Mouse (Mus musculus): ENCODE data around the gene Ctf1. TPM values are rescaled to one million over a fixed set of nuclear protein-coding genes. Genes with fewer than 3 reads are reported as not detected.

Ctf1 gene
- polyA plus RNA-seq, 1 experiment from 2014 or later, result 3.4 TPM

DNA sequence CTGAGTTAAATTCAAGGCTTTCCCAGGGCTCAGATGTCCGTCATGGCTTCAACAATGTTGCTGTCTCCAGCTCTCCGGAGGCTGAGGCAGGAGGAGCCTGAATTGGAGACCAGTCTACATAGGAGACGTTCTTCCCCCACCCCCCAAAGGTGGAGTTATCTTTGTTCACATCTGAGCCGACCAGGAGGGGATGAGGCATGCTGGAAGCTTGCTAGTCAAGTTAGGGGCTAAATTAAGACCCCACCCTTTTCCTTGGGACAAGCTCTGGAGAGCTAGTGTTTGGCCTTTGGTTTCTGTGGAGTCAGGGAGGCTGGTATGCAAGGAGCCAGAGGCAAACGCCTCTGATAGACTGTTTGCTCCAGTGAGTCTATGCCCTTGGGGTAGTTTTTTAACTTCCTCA, 40.6 kb downstream of the Ctf1 start:
- H3K36me3 ChIP-seq (ENCODE audit: control insufficient read depth, insufficient read depth, low read length), result peaks cover 55% of the 10 kb centered on the region
- WGBS, result 84% methylated on average over 5 of the region's 5 CpGs
- no peaks in the 10 kb centered on the region for H3K9me3 ChIP-seq (ENCODE audit: control insufficient read depth, low read length)
- peaks cover 4% of the 10 kb centered on the region for H3K4me1 ChIP-seq (ENCODE audit: control insufficient read depth, insufficient read depth, low read depth, low read length)
- ATAC-seq, result no peak
- H3K9ac ChIP-seq (ENCODE audit: low read depth, low read length), result no peak overlapping the region
- no peaks in the 10 kb centered on the region for H3K27me3 ChIP-seq (replicated peaks; ENCODE audit: control insufficient read depth, insufficient read depth, low read length)
- H3K4me2 ChIP-seq (ENCODE audit: low read length), result no peak overlapping the region
- H3K27ac ChIP-seq (ENCODE audit: low read depth, low read length), result no peak overlapping the region
- H3K4me3 ChIP-seq (ENCODE audit: low read length), result no peak overlapping the region

DNA sequence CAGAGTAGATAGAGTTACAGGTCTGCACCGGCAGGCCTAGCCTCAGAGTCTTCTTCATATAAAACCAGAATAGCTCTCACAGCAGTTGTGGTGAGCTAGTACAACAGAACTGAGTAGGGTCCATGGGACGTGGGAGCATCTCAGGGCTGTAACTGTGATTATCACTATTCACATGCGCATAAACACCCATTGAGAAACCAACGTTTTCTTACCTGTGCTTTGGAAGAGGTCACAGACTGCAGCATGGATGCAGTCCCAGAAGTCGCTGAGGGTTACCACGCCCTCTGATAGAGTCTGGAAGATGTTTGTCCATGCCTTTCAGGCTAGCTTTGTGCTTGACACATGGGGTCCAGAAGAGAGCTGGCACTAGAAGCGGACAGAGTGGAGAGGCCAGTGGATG, 41.2 kb downstream of the Ctf1 start:
- H3K4me3 ChIP-seq (ENCODE audit: low read length), result no peak overlapping the region
- H3K4me1 ChIP-seq (ENCODE audit: control insufficient read depth, insufficient read depth, low read depth, low read length), result peaks cover 4% of the 10 kb centered on the region; the same call in 1 of the 2 replicates
- H3K9ac ChIP-seq (ENCODE audit: low read depth, low read length), result no peak overlapping the region
- 87% methylated on average over 7 of the region's 7 CpGs for WGBS
- no peak overlapping the region for H3K4me2 ChIP-seq (ENCODE audit: low read length)
- peaks cover 55% of the 10 kb centered on the region for H3K36me3 ChIP-seq (ENCODE audit: control insufficient read depth, insufficient read depth, low read length)
- H3K27ac ChIP-seq (ENCODE audit: low read depth, low read length), result no peak overlapping the region
- no peaks in the 10 kb centered on the region for H3K27me3 ChIP-seq (replicated peaks; ENCODE audit: control insufficient read depth, insufficient read depth, low read length)
- H3K9me3 ChIP-seq (ENCODE audit: control insufficient read depth, low read length), result no peaks in the 10 kb centered on the region
- no peak for ATAC-seq

DNA sequence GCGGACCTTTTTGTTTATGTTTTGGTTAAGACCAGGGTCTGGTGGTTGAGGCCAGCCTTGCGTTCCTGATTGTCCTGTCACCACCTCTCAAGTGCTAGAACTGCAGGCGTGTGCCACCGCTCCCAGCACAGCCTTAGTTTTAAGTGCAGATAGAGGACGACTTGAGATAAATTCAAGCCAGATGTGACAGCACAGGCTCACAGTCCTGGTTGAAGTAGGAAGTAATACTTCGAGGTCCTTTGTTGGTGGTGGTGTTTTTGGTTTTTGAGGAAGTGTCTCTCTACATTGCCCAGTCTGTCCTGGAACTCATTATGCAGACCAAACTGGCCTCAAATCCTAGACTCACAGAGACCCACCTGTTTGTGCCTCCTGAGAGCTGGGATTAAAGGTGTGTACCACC, 47.2 kb downstream of the Ctf1 start:
- Histone ChIP-seq H3K4me2 (ENCODE audit: low read length) (no peak overlapping the region), H3K9ac (ENCODE audit: low read depth, low read length) (no peak overlapping the region), H3K4me3 (ENCODE audit: low read length) (no peak overlapping the region), H3K27ac (ENCODE audit: low read depth, low read length) (no peak overlapping the region), H3K27me3 (replicated peaks; ENCODE audit: control insufficient read depth, insufficient read depth, low read length) (no peaks in the 10 kb centered on the region), H3K36me3 (ENCODE audit: control insufficient read depth, insufficient read depth, low read length) (peaks cover 25% of the 10 kb centered on the region), H3K4me1 (ENCODE audit: control insufficient read depth, insufficient read depth, low read depth, low read length) (no peaks in the 10 kb centered on the region; the same call in 1 of the 2 replicates), H3K9me3 (ENCODE audit: control insufficient read depth, low read length) (no peaks in the 10 kb centered on the region)
- ATAC-seq, result no peak
- WGBS, result 86% methylated on average over 6 of the region's 6 CpGs

DNA sequence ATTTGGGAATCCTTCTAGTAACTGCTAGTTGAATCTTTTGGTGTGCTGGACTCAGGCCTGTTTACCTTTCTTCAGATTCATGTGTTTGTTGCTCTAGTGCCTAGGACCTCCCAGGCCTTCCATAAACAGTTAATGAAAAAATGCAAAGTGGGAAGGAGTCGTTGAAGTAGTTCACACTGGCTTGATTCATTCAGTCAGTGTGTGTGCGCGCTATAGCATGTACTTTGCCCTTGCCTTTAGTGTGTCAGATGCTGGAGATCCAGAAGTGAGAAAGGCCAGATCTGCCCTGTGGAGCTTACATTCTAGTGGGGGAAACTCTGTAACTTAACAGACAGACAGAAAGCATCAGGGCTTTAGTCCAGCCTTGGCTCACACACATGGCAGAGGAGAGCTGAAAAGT, 47.9 kb downstream of the Ctf1 start:
- no peaks in the 10 kb centered on the region for H3K9me3 ChIP-seq (ENCODE audit: control insufficient read depth, low read length)
- H3K36me3 ChIP-seq (ENCODE audit: control insufficient read depth, insufficient read depth, low read length), result peaks cover 20% of the 10 kb centered on the region
- no peaks in the 10 kb centered on the region for H3K27me3 ChIP-seq (replicated peaks; ENCODE audit: control insufficient read depth, insufficient read depth, low read length)
- no peak overlapping the region for H3K9ac ChIP-seq (ENCODE audit: low read depth, low read length)
- no peak overlapping the region for H3K4me2 ChIP-seq (ENCODE audit: low read length)
- 84% methylated on average over 3 of the region's 3 CpGs for WGBS
- no peak for ATAC-seq
- H3K4me3 ChIP-seq (ENCODE audit: low read length), result no peak overlapping the region
- H3K4me1 ChIP-seq (ENCODE audit: control insufficient read depth, insufficient read depth, low read depth, low read length), result no peaks in the 10 kb centered on the region; the same call in 1 of the 2 replicates
- no peak overlapping the region for H3K27ac ChIP-seq (ENCODE audit: low read depth, low read length)

DNA sequence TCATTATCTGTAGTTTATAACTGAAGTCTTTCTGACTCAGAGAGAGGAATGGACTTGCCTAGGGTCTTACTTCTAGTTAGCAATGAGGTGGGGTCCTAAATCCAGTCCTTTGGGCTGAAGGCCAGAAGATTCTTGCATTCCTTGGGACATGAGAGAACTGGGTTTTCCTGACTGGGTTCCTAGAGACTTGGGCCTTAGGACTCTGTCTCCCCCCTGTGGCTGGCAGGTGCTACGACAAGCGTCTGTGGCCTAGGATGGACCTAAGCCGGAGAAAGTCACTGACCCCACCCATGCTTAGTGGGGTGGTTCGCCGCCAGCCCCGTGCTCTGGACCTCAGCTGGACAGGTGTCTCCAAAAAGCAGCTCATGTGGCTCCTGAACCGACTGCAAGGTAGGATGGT, 48.5 kb downstream of the Ctf1 start:
- Histone ChIP-seq H3K27ac (ENCODE audit: low read depth, low read length) (no peak overlapping the region), H3K4me2 (ENCODE audit: low read length) (no peak overlapping the region), H3K27me3 (replicated peaks; ENCODE audit: control insufficient read depth, insufficient read depth, low read length) (no peaks in the 10 kb centered on the region), H3K4me1 (ENCODE audit: control insufficient read depth, insufficient read depth, low read depth, low read length) (no peaks in the 10 kb centered on the region; the same call in 1 of the 2 replicates), H3K9ac (ENCODE audit: low read depth, low read length) (no peak overlapping the region), H3K36me3 (ENCODE audit: control insufficient read depth, insufficient read depth, low read length) (peaks cover 25% of the 10 kb centered on the region), H3K9me3 (ENCODE audit: control insufficient read depth, low read length) (no peaks in the 10 kb centered on the region), H3K4me3 (ENCODE audit: low read length) (no peak overlapping the region)
- no peak for ATAC-seq
- 41% methylated on average over 7 of the region's 7 CpGs for WGBS

DNA sequence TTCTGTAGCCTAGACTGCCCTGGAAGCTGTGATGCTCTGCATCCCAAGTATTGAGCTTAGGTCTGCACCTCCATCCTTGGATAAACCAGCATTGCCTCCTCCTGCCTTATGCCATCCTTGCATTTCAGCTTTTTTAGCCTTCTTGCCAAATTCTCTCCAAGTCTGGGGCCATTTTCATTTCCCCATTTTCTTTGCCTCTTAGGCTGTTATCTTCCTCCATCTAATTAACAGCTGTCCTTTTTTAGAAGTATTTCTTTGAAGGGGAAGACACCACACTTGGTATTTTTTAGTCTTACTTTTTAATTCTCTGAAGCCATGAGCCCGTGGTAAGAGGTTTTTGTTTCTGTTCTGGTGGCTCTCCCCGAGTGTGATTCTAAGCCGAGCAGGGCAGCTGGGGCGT, 51.1 kb downstream of the Ctf1 start:
- Histone ChIP-seq H3K9ac (ENCODE audit: low read depth, low read length) (no peak overlapping the region), H3K4me3 (ENCODE audit: low read length) (no peak overlapping the region), H3K9me3 (ENCODE audit: control insufficient read depth, low read length) (no peaks in the 10 kb centered on the region), H3K36me3 (ENCODE audit: control insufficient read depth, insufficient read depth, low read length) (peaks cover 30% of the 10 kb centered on the region), H3K4me2 (ENCODE audit: low read length) (no peak overlapping the region), H3K27ac (ENCODE audit: low read depth, low read length) (no peak overlapping the region), H3K4me1 (ENCODE audit: control insufficient read depth, insufficient read depth, low read depth, low read length) (peaks cover 3% of the 10 kb centered on the region), H3K27me3 (replicated peaks; ENCODE audit: control insufficient read depth, insufficient read depth, low read length) (no peaks in the 10 kb centered on the region)
- ATAC-seq, result no peak
- 96% methylated on average over 4 of the region's 4 CpGs for WGBS

DNA sequence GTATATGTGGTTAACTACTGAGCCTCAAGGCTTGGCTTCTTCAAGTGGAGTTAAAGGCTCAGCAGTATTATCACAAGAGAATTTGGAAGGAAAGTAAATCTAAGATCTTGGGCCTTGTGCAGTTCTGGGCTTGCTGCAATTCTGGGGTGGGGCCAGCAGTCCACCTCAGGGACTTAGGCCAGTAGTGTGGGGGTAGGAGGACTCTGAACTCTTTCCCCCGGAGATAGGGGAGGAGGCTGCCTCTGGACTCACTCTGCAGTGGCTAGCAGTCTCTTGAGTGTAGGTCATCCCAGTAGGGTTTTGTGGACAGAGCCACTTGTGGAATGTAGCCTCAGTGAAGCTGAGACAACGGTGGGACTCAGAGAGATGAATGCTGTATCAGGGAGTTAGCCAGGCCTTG, 53.2 kb downstream of the Ctf1 start:
- peaks cover 30% of the 10 kb centered on the region for H3K36me3 ChIP-seq (ENCODE audit: control insufficient read depth, insufficient read depth, low read length)

DNA sequence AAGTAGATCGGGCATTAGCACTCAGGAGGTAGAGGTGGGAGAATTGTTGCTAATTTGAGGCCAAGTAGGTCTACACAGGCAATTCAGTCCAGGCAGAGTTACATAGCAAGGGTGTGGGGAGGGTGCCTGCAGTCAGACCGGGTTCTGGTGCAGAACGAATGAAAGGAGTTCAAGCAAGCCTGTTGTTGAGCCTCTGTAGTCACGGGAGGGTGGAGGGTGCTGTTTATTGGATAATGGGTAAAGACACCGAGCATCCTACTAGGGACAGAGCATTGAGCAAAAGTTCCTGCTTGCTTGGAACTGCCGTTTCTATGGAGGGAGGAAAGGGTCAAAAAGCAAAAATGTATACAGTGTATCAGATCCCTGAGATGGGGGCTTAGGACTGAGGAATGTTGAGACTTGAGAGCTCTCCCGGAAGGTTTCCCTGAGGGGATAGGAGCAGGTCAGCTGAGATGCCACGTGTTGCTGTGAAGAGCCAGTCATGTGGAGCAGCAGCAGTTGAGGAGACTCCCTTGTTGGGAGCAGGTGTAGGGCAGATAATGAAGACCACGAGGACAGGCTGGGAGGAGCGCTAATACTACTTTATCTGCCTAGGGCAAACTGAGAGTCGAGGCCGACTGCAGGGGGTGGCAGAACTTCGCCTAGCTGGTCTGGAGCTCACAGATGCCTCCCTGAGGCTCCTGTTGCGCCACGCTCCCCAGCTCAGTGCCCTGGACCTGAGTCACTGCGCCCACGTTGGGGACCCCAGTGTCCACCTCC, 54.5 kb downstream of the Ctf1 start:
- no peak overlapping the region for H3K27ac ChIP-seq (ENCODE audit: low read depth, low read length)

More for the DNA sequence above, 53.2 kb downstream of the Ctf1 start:
- no peak overlapping the region for H3K4me2 ChIP-seq (ENCODE audit: low read length)
- no peak overlapping the region for H3K4me3 ChIP-seq (ENCODE audit: low read length)
- no peaks in the 10 kb centered on the region for H3K27me3 ChIP-seq (replicated peaks; ENCODE audit: control insufficient read depth, insufficient read depth, low read length)
- H3K27ac ChIP-seq (ENCODE audit: low read depth, low read length), result no peak overlapping the region
- no peak for ATAC-seq
- no peak overlapping the region for H3K9ac ChIP-seq (ENCODE audit: low read depth, low read length)
- H3K4me1 ChIP-seq (ENCODE audit: control insufficient read depth, insufficient read depth, low read depth, low read length), result peaks cover 21% of the 10 kb centered on the region
- WGBS, result 95% methylated on average over 2 of the region's 2 CpGs
- H3K9me3 ChIP-seq (ENCODE audit: control insufficient read depth, low read length), result no peaks in the 10 kb centered on the region

More for the DNA sequence above, 54.5 kb downstream of the Ctf1 start:
- ATAC-seq, result no peak
- Histone ChIP-seq H3K4me3 (ENCODE audit: low read length) (no peak overlapping the region), H3K36me3 (ENCODE audit: control insufficient read depth, insufficient read depth, low read length) (peaks cover 30% of the 10 kb centered on the region), H3K27me3 (replicated peaks; ENCODE audit: control insufficient read depth, insufficient read depth, low read length) (no peaks in the 10 kb centered on the region), H3K9ac (ENCODE audit: low read depth, low read length) (no peak overlapping the region), H3K4me1 (ENCODE audit: control insufficient read depth, insufficient read depth, low read depth, low read length) (peaks cover 23% of the 10 kb centered on the region), H3K4me2 (ENCODE audit: low read length) (no peak overlapping the region), H3K9me3 (ENCODE audit: control insufficient read depth, low read length) (no peaks in the 10 kb centered on the region)
- WGBS, result 76% methylated on average over 17 of the region's 17 CpGs
